Mouse (Mus musculus): ENCODE results near the gene Dgkz.

- TF ChIP-seq CTCF (conservative IDR thresholded peaks at IDR 0.05; ENCODE audit: insufficient read depth, insufficient read length, low read depth, low read length) = peak; percentile 32; the same call in 1 of the 2 replicates
- no peak for TF ChIP-seq POLR2A (IDR thresholded peaks at IDR 0.05; ENCODE audit: low read depth, low read length)
Observed at GRCm38 (mm10) chr2:92023362-92024273, 48.0 kb upstream of the Dgkz start.

All from kidney, adult 2 months (tissue).